Comparison of ENCODE assay signal across 22 mouse cellular contexts in genomic region chr7:140299416-140299815, GRCm38 (mm10). TPM values are rescaled to one million over a fixed set of nuclear protein-coding genes. Genes with fewer than 3 reads are reported as not detected.
"Had no signal": no experiment of that assay in that cellular context is flagged by ENCODE, and none has a peak within 500 bp of the region (broad histone marks: within the 10 kb centered on the region; RNA-seq: fewer than 3 reads in every experiment).

No protein-coding gene starts in this region.

- DNase-seq: left cerebral cortex, postnatal 4 days; liver; liver, embryonic 13.5 days; liver, postnatal 0 days; lung, adult 18-20 months; lung, adult 2 months; lung, embryonic 14.5 days; lung, postnatal 10 days; lung, postnatal 14 days; lung, postnatal 36 days; lung, postnatal 4 days; midbrain, embryonic 14.5 days had no signal

RNA-seq across cellular contexts. Expression of gene Olfr525, which starts 21.2 kb away (rescaled TPM):
- total RNA-seq: left cerebral cortex, postnatal 10 days; left cerebral cortex, postnatal 14 days; left cerebral cortex, postnatal 25 days; left cerebral cortex, postnatal 36 days; left cerebral cortex, postnatal 4 days; liver, adult 2 months; megakaryocyte progenitor cell, adult 5-6 weeks; megakaryocyte, adult 5-6 weeks; megakaryocyte-erythroid progenitor cell, adult 5-6 weeks; midbrain, postnatal 0 days; monocyte, adult 5-6 weeks had no signal

RNA-seq across cellular contexts. Expression of gene Olfr527, which starts 34.4 kb away (rescaled TPM):
- total RNA-seq: left cerebral cortex, postnatal 10 days; left cerebral cortex, postnatal 14 days; left cerebral cortex, postnatal 25 days; left cerebral cortex, postnatal 36 days; left cerebral cortex, postnatal 4 days; liver, adult 2 months; megakaryocyte progenitor cell, adult 5-6 weeks; megakaryocyte, adult 5-6 weeks; megakaryocyte-erythroid progenitor cell, adult 5-6 weeks; midbrain, postnatal 0 days; monocyte, adult 5-6 weeks had no signal

RNA-seq across cellular contexts. Expression of gene 5830411N06Rik, which starts 52.3 kb away (rescaled TPM):
- total RNA-seq: left cerebral cortex, postnatal 14 days; left cerebral cortex, postnatal 36 days; left cerebral cortex, postnatal 4 days; liver, adult 2 months; megakaryocyte progenitor cell, adult 5-6 weeks; megakaryocyte-erythroid progenitor cell, adult 5-6 weeks; midbrain, postnatal 0 days had no signal
